Mouse (Mus musculus): Measurements from ENCODE around the gene Mad1l1.
A peak's percentile ranks its signal among the peaks of the same experiment; 100 is the strongest.

Gene Mad1l1

DNA sequence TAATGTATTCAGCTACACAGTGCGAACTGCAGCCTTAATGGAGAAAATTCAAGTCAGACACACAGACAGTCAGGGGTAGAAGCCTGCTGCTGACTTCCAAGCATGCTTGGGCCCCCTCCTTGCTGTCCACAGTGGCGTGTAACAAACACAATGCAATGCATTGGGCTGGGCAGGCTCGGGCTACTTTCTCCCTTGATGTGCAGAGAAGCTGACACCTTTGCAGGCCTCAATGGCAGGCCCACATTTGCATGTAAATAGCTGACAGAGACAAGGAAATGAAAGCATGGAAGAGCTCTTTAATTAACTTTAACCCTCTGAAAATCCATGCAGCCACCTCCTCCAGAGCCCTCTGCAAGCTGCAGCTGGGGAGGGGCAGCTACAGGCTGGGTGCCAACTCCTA is 147.3 kb downstream of the Mad1l1 start:
- DNase-seq: no peak

DNA sequence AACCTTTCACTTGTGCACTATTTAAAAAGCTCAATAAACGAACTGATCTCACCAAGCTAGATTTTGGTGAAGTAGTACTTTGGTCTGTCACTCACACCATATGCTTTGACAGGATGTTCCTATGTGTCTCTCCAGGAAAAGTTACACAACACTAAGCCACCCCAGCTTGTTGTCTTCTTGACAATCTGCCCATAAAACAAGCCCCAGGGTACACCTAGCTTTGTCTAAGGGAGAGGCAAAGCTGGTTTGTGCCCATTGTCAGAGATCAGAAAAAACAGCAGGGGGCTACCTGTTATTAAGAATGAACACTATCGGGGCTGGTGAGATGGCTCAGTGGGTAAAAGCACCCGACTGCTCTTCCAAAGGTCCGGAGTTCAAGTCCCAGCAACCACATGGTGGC is 148.2 kb downstream of the Mad1l1 start:
- no peak for DNase-seq

DNA sequence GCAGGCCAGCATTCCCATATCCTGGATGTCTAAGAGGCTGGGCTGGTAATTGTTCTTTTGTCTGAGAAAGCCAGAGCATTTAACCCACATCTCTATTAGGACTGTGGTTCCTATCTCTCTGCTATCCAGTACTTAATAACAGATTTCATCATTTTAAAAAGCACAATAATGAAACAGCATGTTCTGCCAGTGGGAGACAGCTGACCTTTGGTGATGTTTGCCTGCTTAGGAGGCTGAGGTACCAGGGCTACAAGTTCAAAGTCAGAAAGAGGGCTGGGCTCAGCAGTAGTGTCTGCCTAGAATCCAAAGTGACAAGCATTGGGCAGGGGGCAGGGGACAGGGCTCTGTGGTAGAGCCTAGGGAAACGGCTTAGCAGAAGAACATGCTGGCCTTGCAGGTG is 149.6 kb downstream of the Mad1l1 start:
- no peak for DNase-seq

DNA sequence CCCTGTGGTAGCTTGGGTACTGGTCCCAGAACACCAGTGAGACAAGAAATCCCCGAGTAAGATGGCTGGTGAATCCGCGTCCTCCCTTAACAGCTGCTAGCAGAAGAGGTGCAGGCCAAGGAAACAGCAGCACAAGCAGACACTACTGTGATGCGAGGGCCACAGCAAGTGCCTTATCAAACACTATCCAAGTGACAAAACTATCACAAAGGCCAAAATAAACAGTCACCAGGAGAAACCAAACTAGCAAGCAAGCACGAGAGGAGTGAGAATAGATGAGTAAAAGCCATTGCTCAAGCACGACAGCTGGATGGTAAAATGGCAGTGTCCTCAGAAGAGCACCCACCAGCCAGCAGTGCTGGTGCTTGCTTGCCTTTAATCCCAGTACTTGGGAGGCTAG is 153.8 kb downstream of the Mad1l1 start:
- no peak for DNase-seq

DNA sequence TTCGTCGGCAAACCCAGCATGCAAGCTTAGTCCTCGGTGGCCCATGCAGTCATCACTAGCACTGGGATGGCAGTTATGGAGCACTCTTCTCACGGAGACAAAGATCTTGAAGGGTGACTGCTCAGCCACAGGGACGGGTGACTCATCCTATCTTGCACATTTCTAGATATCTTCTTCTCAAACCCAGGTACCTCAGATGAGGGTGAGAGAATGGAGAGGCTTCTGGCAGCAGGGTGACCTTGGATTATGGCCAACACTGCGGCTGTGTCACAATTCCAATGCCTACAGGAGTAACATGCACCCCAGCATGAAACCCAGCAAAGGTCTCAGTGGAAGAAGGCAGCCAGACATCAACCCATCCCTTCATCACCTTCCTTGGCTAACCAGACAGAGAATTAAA is 154.3 kb downstream of the Mad1l1 start:
- DNase-seq: no peak

DNA sequence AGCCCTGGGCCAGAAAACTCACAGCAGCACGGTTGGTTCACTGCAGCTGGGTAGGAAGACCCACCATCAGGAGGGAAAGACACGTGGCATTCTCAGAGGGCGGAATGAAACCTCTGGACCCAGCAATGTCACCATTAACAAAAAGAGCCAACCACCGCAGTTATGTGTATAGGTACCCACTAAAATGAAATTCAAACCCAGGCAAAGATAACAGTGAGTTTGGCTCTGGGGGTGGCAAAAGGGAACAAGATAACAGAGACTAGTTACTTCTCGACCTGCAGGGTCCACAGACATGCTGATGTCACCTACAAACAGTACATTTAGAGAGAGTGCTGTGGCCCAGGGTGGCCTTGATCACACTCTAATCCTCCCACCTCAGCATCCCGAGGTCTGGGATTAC is 157.4 kb downstream of the Mad1l1 start:
- no peak for DNase-seq

DNA sequence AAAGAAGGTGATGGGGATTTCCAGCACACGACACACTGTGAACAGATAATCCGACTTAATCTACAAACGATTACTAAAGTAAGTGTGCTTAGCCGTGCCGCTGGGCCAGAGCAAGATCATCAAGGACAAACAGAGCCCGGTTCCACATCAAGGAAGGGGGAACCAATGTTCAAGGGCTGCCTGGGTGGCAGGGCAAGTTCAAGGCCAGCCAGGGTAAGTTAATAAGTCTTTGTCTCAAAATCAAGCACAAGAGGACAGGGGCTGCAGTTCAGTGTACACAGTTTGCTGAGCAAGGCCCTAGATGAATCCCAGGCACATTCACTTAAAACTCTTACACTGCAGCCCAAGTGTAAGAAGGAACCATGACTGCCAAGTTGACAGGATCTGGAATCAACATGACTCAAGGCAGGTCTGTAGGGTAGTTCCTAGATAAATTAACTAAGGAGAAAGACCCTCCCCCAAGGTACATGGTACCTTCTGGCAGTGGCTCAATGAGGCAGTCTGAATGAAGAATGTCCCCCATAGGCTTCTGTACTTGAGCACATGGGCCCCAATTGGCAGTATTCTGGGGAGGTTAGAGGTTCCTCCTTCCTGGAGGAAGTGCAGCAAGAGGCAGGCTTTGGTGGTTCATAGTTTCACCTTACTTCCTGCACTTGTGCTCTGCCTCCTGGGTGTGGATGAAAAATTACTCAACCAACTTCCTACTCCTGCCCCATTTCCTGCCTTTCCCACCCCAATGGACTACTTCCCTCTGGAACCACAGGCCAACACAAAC is 159.1 kb downstream of the Mad1l1 start:
- DNase-seq: no peak

DNA sequence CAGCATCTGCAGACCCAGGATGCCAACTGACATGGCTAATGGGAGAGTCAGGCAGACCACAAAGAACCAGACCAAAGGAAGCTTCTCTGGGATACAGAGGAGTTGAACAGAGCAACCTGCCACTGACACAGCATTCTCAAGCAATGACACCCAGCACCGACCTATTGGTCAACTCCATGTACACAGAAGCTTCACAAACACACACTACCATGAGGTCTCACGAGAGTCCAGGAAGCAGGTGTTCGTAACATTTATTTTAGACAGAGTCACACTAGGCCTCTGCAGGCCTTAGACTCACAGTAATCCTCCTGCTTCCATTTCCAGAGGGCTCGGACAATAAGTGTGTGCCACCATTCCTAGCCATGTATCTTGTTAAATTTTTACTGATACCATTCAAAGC is 162.3 kb downstream of the Mad1l1 start:
- DNase-seq: no peak

DNA sequence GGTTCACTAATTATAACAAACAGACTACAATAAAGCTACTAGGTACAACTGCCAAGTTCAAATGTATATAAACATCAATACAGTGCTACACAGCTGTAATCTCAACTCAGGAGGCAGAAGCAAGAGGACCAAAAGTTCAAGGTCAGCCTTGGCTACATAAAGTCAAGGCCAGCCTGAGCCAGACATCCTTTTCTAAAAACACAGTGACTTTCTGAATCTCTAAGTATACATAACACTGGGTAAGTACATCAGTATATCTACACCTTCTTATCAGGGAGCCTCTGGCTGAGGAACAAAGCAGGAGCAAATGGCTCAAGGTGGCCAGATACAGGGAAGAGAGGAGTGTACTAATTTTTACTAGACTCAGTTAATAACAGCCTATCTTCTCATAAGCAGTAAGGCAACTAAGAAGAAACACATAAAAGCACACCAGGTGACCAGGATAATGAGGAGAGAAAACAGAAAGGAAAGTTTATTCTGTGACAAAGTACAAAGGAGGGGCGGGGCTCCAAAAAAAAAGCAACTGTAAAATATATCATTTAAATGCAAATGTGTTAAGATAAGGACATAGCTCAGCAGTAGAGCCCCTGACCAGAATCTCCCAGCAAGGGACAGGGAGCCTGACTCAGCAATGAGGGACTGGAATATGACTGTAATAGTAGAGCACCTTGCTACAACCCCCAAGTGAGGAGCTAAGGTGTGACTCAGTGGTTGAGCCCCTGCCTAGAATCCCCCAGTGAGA is 163.3 kb downstream of the Mad1l1 start:
- DNase-seq: no peak

DNA sequence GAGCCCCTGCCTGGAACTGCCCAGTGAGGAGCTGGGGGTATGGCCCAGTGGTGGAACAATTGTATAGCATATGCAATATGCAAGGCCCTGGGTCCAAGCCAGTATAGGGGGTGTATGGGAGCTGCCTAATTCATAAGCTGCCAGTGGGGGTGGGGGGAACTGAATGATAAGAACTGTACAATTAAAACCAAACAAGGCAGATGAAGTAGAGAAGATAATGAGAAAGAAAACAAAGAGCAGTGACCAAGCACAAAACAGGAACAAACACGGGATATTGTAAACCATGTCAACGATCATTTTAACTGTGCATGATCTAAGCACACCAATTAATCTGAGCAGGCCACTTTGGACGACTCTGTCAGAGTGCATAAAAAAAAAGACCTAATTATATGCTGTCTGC is 167.2 kb downstream of the Mad1l1 start:
- DNase-seq: no peak

DNA sequence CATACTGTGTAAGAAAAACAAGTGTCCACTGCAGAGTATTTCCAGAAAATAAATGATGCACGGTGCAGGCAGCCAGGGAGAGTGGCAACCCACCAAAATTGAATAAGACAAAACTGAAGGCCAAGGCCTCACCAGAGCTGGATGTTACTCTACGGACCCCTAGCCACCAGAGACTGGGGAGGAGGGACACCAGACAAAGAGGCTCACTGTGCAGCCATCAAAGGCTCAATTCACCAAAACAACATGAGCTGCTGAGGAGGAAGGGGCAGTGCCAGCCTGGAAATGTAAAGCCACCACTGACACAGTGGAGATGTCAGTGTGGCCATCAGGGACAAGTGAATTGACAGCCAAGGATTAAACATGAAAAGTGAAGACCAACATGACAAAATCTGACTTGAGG is 169.5 kb downstream of the Mad1l1 start:
- DNase-seq: no peak

DNA sequence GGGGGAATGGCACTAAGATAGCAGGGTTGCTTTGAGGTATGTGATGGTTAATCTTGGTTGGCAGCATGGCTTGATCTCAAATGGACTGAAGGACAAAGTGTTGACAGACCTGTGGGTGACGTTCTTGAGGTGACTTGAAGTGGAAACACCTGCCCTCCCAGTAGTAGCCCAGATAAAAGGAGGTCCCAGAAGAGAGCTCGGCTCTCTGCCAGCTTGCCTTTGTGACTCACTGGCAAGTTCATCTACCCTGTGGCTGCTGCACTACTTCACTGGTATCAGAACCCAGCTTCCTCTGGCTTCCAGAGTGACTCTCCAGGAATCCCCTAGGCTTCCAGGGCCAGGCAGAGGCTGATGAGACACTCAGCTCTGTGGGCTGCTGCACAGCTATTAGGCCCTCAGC is 170.2 kb downstream of the Mad1l1 start:
- DNase-seq: no peak

DNA sequence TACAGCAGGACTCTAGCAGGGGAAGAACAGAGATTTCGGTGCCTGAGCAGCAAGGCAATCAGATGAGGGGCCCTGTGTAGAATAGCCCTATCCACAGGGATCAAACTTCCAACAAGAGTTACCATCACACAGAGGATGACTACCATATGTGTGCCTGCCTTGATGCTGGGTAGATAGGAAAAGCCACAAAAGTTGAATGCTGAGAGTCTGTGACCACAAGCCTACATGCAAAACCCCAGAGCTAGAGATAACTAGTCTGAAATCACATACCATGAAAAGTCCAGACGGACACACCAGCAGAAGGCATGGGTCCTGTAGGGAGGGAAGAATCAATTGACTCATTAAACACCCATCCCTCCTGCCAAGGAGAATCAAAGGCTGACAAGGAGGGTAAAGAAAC is 170.7 kb downstream of the Mad1l1 start:
- no peak for DNase-seq

DNA sequence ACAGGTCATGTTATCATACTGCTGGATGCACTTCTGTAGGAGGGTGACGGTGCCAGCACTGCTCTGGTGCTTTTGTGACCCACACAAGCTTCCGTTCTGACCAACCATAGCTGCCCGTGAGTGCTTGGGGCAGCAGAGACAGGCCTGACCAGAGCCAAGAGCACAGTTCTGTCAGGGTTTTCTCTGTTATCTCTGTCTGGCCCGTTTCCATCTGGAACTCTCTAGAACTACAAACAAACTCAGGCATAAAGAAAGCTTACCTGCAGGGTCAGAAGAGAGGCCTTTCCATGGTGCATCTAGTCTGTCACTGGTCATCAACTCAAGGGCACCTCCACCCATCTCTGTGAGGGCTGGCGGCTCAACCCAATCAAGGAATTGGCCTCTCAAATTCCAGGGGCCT is 171.2 kb downstream of the Mad1l1 start:
- no peak for DNase-seq

DNA sequence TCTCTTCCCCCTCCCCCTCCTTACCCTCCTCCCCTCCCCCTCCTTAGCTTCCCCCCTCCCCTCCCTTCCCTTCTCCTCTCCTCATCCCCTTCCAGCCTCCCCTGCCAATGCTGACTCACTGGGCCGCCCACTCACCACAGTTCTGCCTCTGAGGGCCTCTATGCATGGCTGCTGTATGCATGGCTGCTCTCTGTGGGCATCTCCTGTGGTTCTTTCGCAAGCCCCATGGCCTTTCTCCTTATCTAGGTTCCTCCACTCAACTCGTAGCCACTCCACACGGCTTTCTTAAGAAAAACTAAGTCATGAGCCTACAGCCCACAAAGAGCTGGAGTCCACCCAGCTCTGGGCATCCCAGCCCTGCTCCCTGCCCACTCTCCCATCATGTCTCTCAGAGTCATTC is 172.1 kb downstream of the Mad1l1 start:
- DNase-seq: no peak

DNA sequence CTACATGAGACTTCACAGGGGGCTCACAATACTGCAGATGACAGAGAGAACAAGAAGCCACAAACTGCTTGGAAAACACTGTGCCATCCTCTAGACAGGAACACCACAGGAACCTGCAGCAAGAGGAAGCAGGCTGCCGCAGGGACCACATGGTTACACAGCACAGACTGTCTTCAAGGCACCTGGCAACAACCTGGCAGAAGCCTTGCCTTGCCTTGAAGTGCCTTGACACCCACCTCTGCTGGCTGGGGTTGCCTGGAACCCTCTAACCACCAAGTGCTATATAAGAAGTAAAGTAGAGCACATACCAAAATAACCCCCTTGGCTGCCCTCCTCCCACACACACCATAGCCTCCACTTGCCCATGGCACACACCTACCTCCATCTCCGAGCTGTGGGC is 177.8 kb downstream of the Mad1l1 start:
- DNase-seq: no peak

DNA sequence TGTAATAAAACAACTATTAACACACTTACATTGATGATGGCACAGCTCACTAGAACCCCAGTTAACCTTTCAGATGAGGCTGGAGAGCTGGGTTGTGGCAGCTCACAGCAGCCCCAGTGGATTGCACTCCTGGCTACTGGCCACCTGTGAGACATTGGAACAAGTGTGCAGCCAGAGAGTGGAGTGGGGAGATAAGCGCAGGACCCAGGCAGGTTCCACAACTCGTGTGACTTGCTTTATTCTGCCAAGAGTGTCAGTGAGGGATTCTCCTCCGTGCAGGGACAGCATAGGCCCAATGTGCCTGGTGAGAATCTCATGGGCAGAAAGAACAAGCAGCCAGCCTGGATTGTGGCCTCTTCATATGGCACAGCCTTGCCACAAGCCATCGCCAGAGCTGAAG is 180.0 kb downstream of the Mad1l1 start:
- no peak for DNase-seq

DNA sequence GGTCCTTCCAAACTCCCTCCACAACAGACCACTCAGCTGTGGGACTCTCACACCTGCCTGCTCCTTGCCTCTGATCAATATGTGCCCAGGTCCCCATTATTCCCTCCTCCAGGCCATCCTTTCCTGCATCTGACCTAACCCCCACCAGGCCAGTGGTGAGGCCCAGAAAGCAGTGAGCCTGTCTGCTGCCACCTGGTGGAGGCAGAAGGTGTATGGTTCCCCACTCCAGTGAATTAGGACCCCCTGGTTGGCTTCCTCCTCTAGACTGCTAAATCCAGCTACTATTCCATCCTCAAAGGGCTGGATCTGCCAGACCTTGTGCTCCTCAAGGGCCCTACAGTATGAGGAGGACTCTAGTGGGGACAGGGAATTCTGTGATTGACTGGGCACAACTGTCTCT is 181.1 kb downstream of the Mad1l1 start:
- DNase-seq: peak; percentile 71

DNA sequence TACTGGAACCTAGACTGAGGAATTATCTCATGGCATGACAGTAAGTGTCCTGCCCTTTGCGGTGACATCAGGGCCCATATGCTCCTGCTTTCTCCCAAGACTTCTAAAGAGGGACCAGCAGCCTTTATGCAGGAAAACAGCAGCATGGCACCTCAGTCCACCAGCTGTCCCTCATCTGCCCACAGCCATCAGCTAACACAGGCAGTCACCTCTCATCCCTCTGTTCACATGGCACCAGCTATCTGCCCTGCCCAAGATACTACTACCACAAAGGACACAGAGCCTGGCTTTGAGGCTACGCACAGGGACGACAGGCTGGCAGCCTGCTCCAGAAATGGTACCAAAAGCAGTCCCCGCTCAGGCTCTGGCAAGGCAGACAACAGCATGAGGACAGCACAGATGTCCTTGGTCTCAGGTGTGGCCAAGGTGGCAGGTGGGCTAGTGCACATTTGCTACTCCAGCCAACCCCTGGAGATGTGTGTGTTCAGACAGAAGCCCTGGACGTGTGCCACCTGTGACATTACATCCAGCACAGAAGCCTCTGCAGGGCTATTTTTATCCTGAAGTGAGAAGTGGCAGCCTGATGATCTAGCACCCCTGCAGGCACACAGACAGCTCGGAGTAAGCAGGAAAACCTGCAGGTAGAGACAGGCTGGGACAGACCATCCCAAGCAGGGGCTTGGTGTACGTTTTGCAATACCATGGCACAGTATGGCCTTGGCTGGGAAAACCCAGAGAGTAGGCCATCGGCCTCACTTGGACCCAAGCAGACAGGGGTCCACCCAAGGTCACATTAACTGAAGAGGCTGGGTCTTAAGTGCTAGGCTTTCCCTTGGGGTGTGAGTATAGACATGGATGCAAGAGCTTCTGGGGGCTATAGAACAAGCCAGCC is 185.4 kb downstream of the Mad1l1 start:
- no peak for DNase-seq

DNA sequence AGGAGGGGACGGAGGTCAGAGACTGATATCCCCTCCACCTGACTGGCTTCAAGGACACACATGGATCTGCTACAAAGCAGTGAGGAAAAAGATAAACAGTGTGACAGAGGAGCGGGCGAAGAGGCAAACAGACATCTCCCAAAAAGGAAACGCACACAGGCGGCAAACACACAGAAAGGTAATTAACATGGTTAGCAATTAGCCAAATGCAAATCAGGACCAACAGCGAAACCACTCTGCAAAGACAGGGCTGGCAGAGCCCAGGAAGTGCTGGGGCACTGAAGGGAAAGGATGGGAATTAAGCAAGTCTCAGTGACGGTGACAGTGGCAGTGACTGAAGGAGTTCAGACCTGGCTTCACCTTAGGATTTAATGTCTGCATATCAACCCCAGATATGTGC is 187.3 kb downstream of the Mad1l1 start:
- no peak for DNase-seq

DNA sequence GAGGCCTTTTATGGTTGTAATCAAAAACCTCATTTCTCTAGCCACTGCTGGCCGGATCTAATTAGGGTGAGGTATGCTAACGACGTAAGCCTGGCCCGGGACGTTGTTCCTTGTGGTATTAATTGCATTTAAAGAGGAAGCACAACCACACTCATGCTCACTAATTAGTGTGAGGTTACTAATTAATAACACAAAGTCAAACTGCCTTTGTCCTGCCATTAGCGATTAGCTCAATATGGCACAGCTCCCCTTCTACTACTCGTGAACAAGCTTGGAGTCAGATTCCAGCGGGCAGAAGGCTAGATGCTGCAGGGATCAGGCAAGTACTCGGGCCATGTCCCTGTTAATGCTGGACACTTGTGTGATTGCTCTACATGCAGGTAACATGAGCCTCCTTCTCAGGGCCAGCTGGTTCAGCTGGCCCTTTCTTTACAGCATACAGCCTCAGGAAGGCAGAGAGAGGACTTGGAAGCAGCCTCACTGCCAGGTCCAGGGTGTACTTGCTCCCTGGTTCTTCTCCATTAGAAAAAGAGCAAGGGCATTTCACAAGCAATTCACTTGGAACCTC is 192.9 kb downstream of the Mad1l1 start:
- peak; percentile 45 for DNase-seq

DNA sequence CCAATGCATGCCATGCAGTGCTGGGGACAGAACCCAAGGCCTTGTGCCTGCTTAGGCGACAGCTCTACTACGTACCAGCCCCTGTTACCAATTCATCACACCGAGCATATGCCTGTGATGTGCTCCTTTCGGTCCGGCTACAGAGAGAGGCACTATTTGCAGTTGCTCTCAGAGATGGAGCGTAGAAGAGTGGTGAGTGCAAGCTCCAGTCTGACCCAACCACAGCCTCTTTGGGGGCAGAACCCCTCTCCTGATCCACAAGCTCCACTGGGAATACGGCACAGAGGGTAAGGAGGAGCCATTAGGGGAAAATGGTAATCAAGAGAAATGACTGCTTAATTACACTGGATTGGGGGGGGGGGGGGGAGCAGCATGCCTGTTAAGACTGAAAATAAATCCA is 193.4 kb downstream of the Mad1l1 start:
- DNase-seq: no peak

DNA sequence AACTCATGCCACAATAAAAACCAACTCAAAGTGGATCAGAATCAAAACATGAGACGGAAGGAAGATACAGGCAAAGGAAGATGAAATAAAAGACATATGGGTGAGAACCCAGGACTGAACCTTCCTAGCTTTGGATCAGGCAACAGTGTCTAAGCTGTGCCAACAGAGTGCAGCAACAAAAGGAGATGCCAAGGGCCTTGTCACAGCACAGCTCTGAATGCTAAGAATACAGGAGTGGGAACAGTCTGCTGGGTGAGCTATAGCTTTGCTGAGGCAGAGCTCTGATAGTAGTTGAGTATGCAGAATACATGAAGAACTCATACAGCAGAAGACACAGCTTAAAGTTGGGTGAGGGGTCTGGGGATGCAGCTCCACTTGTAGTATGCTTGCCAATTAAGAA is 196.7 kb downstream of the Mad1l1 start:
- DNase-seq: no peak
